Mouse (Mus musculus): ENCODE measurements around the gene Sorbs2. TPM values are rescaled to one million over a fixed set of nuclear protein-coding genes. Genes with fewer than 3 reads are reported as not detected.

The Sorbs2 gene
- polyA plus RNA-seq, 1 experiment from 2014 or later: 81.5 TPM

DNA sequence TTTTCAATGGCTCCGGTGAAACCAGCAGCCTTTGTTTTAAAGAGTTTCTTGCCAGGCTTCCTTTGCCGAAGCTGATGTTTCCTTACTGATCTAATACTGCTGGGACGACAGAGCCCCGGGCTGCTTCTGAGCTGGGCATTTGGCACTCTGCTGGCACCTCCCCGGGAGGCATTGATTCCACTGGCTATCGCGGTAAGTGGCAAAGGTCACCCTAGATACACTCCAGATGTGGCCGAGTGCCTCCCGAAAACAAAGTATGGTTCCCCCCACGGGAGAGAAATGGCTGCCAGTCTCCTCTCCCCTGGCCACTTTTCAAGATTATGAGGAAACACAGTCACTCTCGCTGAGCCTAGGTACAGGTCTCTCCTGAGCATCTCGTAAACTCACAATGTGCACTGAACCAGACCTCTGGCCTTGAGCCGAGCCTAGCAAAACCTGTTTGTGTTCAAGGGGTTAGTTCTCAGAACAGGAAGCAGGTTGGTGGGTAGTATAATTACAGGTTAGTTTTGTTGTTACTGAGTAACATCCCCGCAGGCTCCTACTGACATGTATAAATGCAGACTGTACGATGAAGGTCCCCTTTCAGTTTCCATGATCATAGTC is 114.1 kb downstream of the Sorbs2 start:
- no peak for DNase-seq
- Histone ChIP-seq H3K27me3 (ENCODE audit: control insufficient read depth, insufficient read depth, low read length) (no peaks in the 10 kb centered on the region), H3K4me1 (ENCODE audit: control insufficient read depth, insufficient read depth, low read length) (peaks cover 9% of the 10 kb centered on the region), H3K27ac (replicated peaks; ENCODE audit: low read depth, low read length) (no peak overlapping the region), H3K9me3 (ENCODE audit: control insufficient read depth, low read length) (no peaks in the 10 kb centered on the region), H3K9ac (replicated peaks; ENCODE audit: low read length) (no peak overlapping the region), H3K4me3 (replicated peaks; ENCODE audit: low read depth, low read length) (no peak overlapping the region), H3K4me2 (ENCODE audit: low read length) (no peak overlapping the region), H3K36me3 (ENCODE audit: control insufficient read depth, insufficient read depth, low read length) (no peaks in the 10 kb centered on the region)
- no peak for ATAC-seq (ENCODE audit: low FRiP score, low TSS enrichment)
- WGBS: 78% methylated on average over 15 of the region's 15 CpGs

DNA sequence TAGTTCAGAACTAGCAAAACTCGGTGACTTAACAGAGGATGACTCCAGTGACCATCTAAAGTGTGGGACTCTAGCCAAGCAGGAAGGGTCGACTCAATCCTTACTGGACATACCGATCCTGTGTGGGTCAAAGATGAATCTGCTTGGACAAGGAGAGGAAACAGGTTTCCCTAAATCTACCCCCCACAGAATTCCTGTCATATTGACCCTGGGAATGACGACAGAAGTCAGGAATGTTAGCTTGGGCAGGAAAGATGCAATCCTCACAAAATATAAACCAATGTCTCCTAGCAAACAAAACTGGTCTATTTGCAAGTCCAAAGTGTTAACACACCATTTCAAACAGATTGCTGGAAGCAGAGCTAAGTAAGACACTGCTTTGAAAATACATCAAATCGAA is 118.8 kb downstream of the Sorbs2 start:
- no peaks in the 10 kb centered on the region for H3K9me3 ChIP-seq (ENCODE audit: control insufficient read depth, low read length)
- whole genome bisulfite sequencing: 12% methylated on average over 5 of the region's 5 CpGs
- no peak overlapping the region for H3K4me3 ChIP-seq (replicated peaks; ENCODE audit: low read depth, low read length)
- H3K27ac ChIP-seq (replicated peaks; ENCODE audit: low read depth, low read length): peak overlapping the region; percentile 41; the same call in 1 of the 2 replicates
- no peak overlapping the region for H3K9ac ChIP-seq (replicated peaks; ENCODE audit: low read length)
- peaks cover 33% of the 10 kb centered on the region for H3K4me1 ChIP-seq (ENCODE audit: control insufficient read depth, insufficient read depth, low read length)
- no peaks in the 10 kb centered on the region for H3K36me3 ChIP-seq (ENCODE audit: control insufficient read depth, insufficient read depth, low read length)
- H3K4me2 ChIP-seq (ENCODE audit: low read length): peak overlapping the region; percentile 19; the same call in 1 of the 2 replicates
- DNase-seq (no peak), ATAC-seq (ENCODE audit: low FRiP score, low TSS enrichment) (no peak)
- H3K27me3 ChIP-seq (ENCODE audit: control insufficient read depth, insufficient read depth, low read length): no peaks in the 10 kb centered on the region

DNA sequence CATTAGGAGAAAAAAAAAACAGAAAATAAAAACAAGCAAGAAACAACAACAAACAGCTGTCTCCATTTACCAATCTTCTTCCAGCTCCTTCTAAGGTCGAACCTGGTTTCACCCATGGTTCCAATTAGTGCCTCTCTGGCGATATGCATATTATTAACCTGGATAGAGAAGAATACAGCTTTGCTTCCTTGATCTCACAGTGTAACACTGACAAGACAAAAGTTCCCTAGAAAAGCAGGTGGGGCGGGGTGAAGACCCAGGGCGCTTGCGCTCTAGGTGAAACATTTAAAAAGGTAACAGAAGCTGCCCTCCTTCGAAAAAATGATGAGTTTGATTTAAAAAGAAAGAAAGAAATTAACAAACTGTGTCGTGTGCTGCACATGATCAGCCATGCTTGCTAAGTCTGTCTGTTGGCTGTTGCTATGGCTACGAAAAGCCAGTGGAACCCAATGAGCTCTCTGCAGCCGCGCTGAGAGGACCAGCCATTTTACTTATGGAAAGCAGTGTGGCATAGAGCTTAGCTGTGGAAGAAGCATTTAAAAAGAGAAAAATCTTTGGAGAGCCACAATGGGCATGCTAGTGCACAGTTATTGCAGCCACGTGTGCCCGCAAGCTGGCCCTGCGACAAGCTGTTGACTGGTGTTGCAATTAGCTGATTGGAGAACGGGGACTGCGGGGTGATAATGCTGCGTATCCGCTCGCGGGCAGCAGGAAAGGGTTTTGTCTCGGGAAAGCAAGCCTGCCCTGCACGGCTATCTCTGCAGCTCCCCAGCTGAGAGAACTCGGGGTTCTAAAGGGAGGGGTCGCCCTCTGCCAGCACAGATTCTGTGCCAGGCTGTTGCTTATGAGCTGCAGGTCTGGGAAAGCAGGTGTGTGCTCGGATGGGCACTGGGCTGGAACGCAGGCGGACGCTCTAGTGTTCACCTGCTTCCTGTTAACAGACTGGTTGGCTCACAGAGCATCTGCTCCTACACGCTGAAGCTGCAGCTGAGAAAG is 120.0 kb downstream of the Sorbs2 start:
- peak overlapping the region; percentile 96 for H3K27ac ChIP-seq (replicated peaks; ENCODE audit: low read depth, low read length)
- peaks cover 33% of the 10 kb centered on the region for H3K4me1 ChIP-seq (ENCODE audit: control insufficient read depth, insufficient read depth, low read length)
- peak; percentile 93 for DNase-seq
- no peaks in the 10 kb centered on the region for H3K36me3 ChIP-seq (ENCODE audit: control insufficient read depth, insufficient read depth, low read length)
- peak overlapping the region; percentile 61 for H3K4me2 ChIP-seq (ENCODE audit: low read length)
- ATAC-seq (ENCODE audit: low FRiP score, low TSS enrichment): peak; percentile 93
- peak overlapping the region; percentile 65 for H3K9ac ChIP-seq (replicated peaks; ENCODE audit: low read length)
- peak overlapping the region; percentile 57 for H3K4me3 ChIP-seq (replicated peaks; ENCODE audit: low read depth, low read length)
- no peaks in the 10 kb centered on the region for H3K27me3 ChIP-seq (ENCODE audit: control insufficient read depth, insufficient read depth, low read length)
- no peaks in the 10 kb centered on the region for H3K9me3 ChIP-seq (ENCODE audit: control insufficient read depth, low read length)
- under 1% methylated on average over 28 of the region's 28 CpGs for WGBS

DNA sequence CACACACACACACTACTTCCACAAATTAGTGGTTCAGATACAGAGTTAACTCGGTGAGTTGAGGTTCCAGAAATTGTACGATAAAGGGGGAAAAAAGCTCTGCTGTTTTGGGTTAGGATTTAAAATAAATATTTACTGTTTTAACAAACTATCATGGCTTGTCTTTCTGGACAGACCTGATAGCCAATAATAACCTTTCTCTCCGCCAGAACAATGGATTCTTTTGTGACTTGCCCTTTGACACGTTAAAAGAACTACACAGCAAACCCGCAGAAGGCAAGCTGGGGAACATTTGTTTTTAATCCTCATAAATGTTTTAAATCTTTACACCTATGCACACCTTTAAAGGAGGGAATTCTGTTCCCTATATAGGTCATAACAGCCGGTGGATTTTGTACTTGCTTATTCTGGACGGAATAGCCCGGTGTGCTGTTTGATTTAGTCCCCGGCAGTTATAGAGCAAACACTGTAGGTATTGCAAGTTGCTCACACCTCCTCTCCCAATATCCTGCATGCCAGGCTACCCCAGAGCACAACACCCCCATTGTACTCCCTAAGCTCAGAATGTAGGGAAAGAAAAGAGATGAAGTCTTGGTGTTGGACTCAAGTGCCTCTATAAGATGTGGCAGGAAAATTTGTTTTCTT is 121.0 kb downstream of the Sorbs2 start:
- Histone ChIP-seq H3K9me3 (ENCODE audit: control insufficient read depth, low read length) (no peaks in the 10 kb centered on the region), H3K9ac (replicated peaks; ENCODE audit: low read length) (peak overlapping the region; percentile 65), H3K4me2 (ENCODE audit: low read length) (peak overlapping the region; percentile 61), H3K36me3 (ENCODE audit: control insufficient read depth, insufficient read depth, low read length) (no peaks in the 10 kb centered on the region), H3K4me3 (replicated peaks; ENCODE audit: low read depth, low read length) (peak overlapping the region; percentile 57), H3K27ac (replicated peaks; ENCODE audit: low read depth, low read length) (peak overlapping the region; percentile 96), H3K4me1 (ENCODE audit: control insufficient read depth, insufficient read depth, low read length) (peaks cover 33% of the 10 kb centered on the region), H3K27me3 (ENCODE audit: control insufficient read depth, insufficient read depth, low read length) (no peaks in the 10 kb centered on the region)
- ATAC-seq (ENCODE audit: low FRiP score, low TSS enrichment) (no peak), DNase-seq (peak; percentile 52)
- 4% methylated on average over 9 of the region's 9 CpGs for WGBS

DNA sequence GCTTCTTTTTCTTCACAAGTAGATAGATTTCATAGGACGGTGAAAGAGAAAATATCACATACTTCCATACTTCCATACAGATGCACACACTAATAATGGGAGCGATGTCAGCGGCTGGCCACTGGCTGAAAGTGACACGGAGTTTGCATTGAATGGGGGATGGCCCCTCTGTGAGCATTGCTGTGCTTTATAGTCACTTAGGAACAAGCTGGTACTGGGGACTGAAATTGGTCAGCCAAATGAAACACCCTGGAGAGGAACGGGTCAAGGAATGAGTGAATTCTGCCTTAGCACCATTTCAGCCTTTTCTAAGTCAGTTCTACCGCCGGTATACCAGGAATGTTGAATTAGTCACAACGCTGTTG is 121.5 kb downstream of the Sorbs2 start:
- Histone ChIP-seq H3K27ac (replicated peaks; ENCODE audit: low read depth, low read length) (0 out of 2 replicates have a peak overlapping the region, but pooled peaks have one; percentile 96), H3K36me3 (ENCODE audit: control insufficient read depth, insufficient read depth, low read length) (no peaks in the 10 kb centered on the region), H3K9me3 (ENCODE audit: control insufficient read depth, low read length) (no peaks in the 10 kb centered on the region), H3K4me1 (ENCODE audit: control insufficient read depth, insufficient read depth, low read length) (peaks cover 33% of the 10 kb centered on the region), H3K9ac (replicated peaks; ENCODE audit: low read length) (peak overlapping the region; percentile 65), H3K4me3 (replicated peaks; ENCODE audit: low read depth, low read length) (peak overlapping the region; percentile 57), H3K4me2 (ENCODE audit: low read length) (peak overlapping the region; percentile 61), H3K27me3 (ENCODE audit: control insufficient read depth, insufficient read depth, low read length) (no peaks in the 10 kb centered on the region)
- 30% methylated on average over 8 of the region's 8 CpGs for WGBS
- DNase-seq: peak; percentile 46
- no peak for ATAC-seq (ENCODE audit: low FRiP score, low TSS enrichment)

DNA sequence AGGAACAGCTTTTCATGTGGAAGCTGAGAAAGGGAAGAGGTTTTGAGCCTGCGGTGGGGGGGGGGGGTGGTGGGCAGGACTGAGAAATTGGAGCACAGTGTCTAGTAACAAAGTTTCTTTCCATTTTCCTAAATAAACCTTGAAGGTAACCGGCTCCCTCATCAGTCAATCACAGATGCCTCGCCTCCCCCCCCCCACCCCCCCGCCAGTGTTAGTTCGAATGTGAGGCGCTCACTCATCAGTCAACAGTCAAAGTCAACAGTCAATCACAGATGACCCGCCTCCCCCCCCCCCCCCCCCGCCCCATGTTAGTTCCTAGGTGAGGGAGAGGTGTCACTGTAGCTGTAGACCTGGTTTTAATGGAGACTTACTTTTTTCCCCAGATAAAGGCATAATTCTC is 123.4 kb downstream of the Sorbs2 start:
- H3K4me2 ChIP-seq (ENCODE audit: low read length): no peak overlapping the region
- ATAC-seq (ENCODE audit: low FRiP score, low TSS enrichment): no peak
- H3K9ac ChIP-seq (replicated peaks; ENCODE audit: low read length): no peak overlapping the region
- no peaks in the 10 kb centered on the region for H3K27me3 ChIP-seq (ENCODE audit: control insufficient read depth, insufficient read depth, low read length)
- WGBS: 75% methylated on average over 8 of the region's 8 CpGs
- H3K4me1 ChIP-seq (ENCODE audit: control insufficient read depth, insufficient read depth, low read length): peaks cover 30% of the 10 kb centered on the region
- DNase-seq: no peak
- no peaks in the 10 kb centered on the region for H3K9me3 ChIP-seq (ENCODE audit: control insufficient read depth, low read length)
- H3K27ac ChIP-seq (replicated peaks; ENCODE audit: low read depth, low read length): no peak overlapping the region
- H3K36me3 ChIP-seq (ENCODE audit: control insufficient read depth, insufficient read depth, low read length): no peaks in the 10 kb centered on the region
- H3K4me3 ChIP-seq (replicated peaks; ENCODE audit: low read depth, low read length): no peak overlapping the region

DNA sequence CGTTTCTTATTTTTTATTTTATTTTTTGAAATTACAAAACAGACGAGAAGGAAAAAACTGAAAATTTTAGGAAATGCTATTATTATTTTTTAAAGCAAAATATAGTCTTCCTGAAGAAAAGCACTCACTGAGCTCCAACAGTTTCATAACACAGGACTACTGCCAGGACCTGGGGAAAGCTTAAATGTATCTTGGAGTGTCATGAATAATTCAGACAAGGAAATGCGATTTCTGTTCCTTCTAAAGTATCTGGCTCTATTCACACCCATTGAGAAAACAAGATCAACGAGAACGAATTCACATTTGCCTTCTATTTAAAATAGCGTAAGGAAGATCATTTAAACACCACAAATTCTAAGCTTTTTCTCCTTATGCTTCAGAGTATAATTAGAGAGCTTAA is 127.6 kb downstream of the Sorbs2 start:
- Histone ChIP-seq H3K27me3 (ENCODE audit: control insufficient read depth, insufficient read depth, low read length) (no peaks in the 10 kb centered on the region), H3K27ac (replicated peaks; ENCODE audit: low read depth, low read length) (no peak overlapping the region), H3K9ac (replicated peaks; ENCODE audit: low read length) (no peak overlapping the region), H3K4me1 (ENCODE audit: control insufficient read depth, insufficient read depth, low read length) (peaks cover 7% of the 10 kb centered on the region), H3K4me3 (replicated peaks; ENCODE audit: low read depth, low read length) (no peak overlapping the region), H3K9me3 (ENCODE audit: control insufficient read depth, low read length) (no peaks in the 10 kb centered on the region), H3K36me3 (ENCODE audit: control insufficient read depth, insufficient read depth, low read length) (no peaks in the 10 kb centered on the region), H3K4me2 (ENCODE audit: low read length) (no peak overlapping the region)
- DNase-seq (no peak), ATAC-seq (ENCODE audit: low FRiP score, low TSS enrichment) (no peak)
- WGBS: 69% methylated on average over 6 of the region's 6 CpGs

DNA sequence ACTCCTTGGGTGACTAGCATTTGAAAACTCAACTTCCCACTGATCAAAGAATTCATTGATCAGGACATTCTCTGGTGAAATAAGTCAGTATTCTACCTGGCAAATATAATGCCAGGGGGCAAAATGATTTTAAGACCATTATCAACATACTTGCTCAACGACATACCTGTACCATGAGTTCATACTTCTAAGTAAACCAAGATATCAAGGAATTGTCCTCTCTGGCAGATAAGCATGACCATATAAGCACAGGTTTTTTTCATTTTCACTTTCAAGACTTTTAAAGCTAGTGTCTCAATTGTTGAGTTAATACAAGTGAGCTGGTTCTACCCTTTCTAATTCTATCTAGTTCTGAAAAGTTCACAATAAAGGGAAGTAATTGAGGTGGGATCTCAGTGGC is 130.2 kb downstream of the Sorbs2 start:
- Histone ChIP-seq H3K4me1 (ENCODE audit: control insufficient read depth, insufficient read depth, low read length) (0 out of 2 replicates have a peak, but pooled peaks cover 4% of the 10 kb centered on the region), H3K4me2 (ENCODE audit: low read length) (no peak overlapping the region), H3K9me3 (ENCODE audit: control insufficient read depth, low read length) (no peaks in the 10 kb centered on the region), H3K36me3 (ENCODE audit: control insufficient read depth, insufficient read depth, low read length) (no peaks in the 10 kb centered on the region), H3K27me3 (ENCODE audit: control insufficient read depth, insufficient read depth, low read length) (no peaks in the 10 kb centered on the region), H3K9ac (replicated peaks; ENCODE audit: low read length) (no peak overlapping the region), H3K4me3 (replicated peaks; ENCODE audit: low read depth, low read length) (no peak overlapping the region), H3K27ac (replicated peaks; ENCODE audit: low read depth, low read length) (no peak overlapping the region)
- DNase-seq (no peak), ATAC-seq (ENCODE audit: low FRiP score, low TSS enrichment) (no peak)
- WGBS: 88% methylated on average over 1 of the region's 1 CpGs

All from midbrain, embryonic 14.5 days (tissue).